Mouse (Mus musculus) ES-Bruce4 (cell line): ENCODE data around the gene Gse1.

Source experiments
- CTCF ChIP-seq: IDR thresholded peaks from one replicate; pipeline ENCODE4 v1.8.1; 2011; ENCODE audit warnings: low read depth, low read length
- POLR2A ChIP-seq: IDR thresholded peaks from one replicate; pipeline ENCODE4 v1.8.1; 2011; ENCODE audit warnings: low read length; ENCODE audit not compliant: insufficient read depth

DNA sequence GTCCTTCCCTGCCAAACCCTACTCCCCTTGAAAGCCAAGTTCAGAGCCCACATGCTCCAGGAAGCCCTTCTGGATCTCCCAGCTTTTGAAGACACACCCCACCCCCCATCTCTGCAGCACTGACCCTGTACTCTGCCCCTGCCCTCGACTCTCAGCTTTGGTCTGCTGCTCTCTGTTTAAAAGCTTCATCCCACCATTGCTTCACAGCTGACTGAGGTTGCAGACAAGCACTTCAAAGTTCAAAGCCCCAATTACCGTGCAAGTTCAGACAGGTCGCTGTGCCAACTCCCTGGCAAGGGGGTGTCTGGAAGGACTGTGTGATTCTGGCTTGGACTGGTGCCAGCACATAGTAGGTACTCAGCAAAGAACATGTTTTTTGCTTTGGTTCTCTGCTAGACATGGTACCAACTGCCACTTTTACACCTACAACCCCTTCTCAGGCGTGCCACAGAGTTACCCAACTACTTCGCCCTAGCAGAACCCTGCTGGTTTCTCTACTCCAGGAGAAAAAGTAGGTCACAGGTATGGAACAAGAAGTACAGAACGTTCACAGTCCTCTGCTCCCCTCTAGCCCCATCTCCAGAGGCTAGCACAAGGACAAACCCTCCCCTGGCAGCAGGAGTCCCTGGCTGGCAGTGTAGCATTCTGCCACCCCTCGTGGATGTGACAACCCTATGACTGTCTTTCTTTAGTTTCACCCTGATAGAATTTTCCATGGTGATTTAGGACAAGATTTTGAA is 123.2 kb downstream of the Gse1 start:
- TF ChIP-seq POLR2A (no peak), CTCF (no peak)
